Mouse (Mus musculus) forebrain, embryonic 15.5 days (tissue): ENCODE measurements around the gene Tcf25. TPM values are rescaled to one million over a fixed set of nuclear protein-coding genes. Genes with fewer than 3 reads are reported as not detected.

Experiments used
- ATAC-seq: fragments of 200-750 bp; cut with Nextera tagmentation; replicated peaks from 2 replicates; pipeline ENCODE4 v1.8.0; 2017; ENCODE audit warnings: mild to moderate bottlenecking, moderate TSS enrichment, moderate library complexity
- H3K27ac ChIP-seq: fragments of 300-500 bp; sonication (generic); replicated peaks from 2 replicates; pipeline ENCODE4 v1.5.1; 2015; ENCODE audit warnings: mild to moderate bottlenecking, inconsistent platforms
- H3K27me3 ChIP-seq: fragments of 300-500 bp; sonication (generic); 2 replicates; pipeline ENCODE4 v1.6.1; 2015; ENCODE audit warnings: inconsistent platforms
- H3K36me3 ChIP-seq: fragments of 300-500 bp; sonication (generic); 2 replicates; pipeline ENCODE4 v1.6.1; 2015; ENCODE audit warnings: mild to moderate bottlenecking, inconsistent platforms
- H3K4me1 ChIP-seq: fragments of 300-500 bp; sonication (generic); 2 replicates; pipeline ENCODE4 v1.6.1; 2015; ENCODE audit warnings: inconsistent platforms
- H3K4me2 ChIP-seq: fragments of 300-500 bp; sonication (generic); replicated peaks from 2 replicates; pipeline ENCODE4 v1.6.1; 2015; ENCODE audit warnings: mild to moderate bottlenecking, inconsistent platforms
- H3K4me3 ChIP-seq: fragments of 300-500 bp; sonication (generic); 2 replicates; pipeline ENCODE4 v1.5.1; 2015; ENCODE audit warnings: mild to moderate bottlenecking, inconsistent platforms
- H3K9ac ChIP-seq: fragments of 300-500 bp; sonication (generic); replicated peaks from 2 replicates; pipeline ENCODE4 v1.6.1; 2015; ENCODE audit warnings: mild to moderate bottlenecking, inconsistent platforms
- H3K9me3 ChIP-seq: fragments of 300-500 bp; sonication (generic); 2 replicates; pipeline ENCODE4 v1.6.1; 2016; ENCODE audit warnings: inconsistent platforms
- WGBS: fragments of 180-500 bp; shearing (Covaris S2); methylation state at CpG from one replicate; pipeline ENCODE4 v1.1.7; 2015; ENCODE audit warnings: mixed read lengths; 5-methylcytosine and 5-hydroxymethylcytosine counted together
- polyA plus RNA-seq: library from polyadenylated mRNA; unstranded; fragments of >200 nt; fragmentation: Nextera tagmentation; extraction: Ambion mirVana; gene quantifications from 2 replicates; pipeline ENCODE4 v1.2.1, GENCODE M21; 2015

The Tcf25 gene
- polyA plus RNA-seq, 1 experiment from 2014 or later, result 259 TPM

DNA sequence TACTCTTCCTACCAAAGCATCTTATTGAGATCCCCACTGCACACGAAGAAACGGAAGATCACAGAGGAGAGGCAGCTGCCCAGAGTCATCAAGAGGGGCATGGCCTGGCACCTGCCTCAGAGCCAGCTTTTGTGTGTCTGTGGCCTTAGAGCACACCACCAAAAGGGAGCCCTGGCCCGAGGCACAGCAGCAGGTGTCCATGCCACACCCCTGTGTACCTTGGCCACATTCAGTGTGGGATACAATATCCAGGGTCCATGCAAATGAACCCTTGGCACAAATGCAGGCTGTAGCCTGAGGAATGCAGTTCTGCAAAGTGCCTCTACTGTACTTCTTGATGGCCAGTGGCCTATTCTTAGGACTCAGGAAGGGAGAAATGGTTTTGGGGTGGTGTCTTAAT, 36.1 kb upstream of the Tcf25 start:
- Histone ChIP-seq H3K4me1 (peaks cover 24% of the 10 kb centered on the region), H3K4me2 (no peak overlapping the region), H3K9me3 (no peaks in the 10 kb centered on the region), H3K36me3 (no peaks in the 10 kb centered on the region), H3K27ac (no peak overlapping the region), H3K27me3 (no peaks in the 10 kb centered on the region), H3K9ac (no peak overlapping the region), H3K4me3 (no peak overlapping the region)
- WGBS, result 83% methylated on average over 3 of the region's 3 CpGs
- ATAC-seq, result no peak

DNA sequence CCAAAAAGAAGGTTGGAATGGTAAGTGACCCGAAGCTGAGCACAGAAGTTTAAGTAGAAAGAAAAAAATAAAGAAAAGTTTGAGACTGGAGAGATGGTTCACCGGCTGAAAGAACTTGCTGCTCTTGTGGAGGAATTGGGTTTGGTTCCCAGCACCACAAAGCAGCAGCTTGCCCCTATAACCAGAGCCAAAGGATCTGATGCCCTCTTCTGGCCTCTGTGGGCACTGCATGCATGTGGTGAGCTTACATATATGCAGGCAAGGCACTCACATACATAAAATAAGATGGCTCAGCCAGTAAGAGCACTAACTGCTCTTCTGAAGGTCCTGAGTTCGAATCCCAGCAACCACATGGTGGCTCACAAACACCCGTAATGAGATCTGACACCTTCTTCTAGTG, 33.5 kb upstream of the Tcf25 start:
- WGBS, result 92% methylated on average over 4 of the region's 4 CpGs
- H3K36me3 ChIP-seq, result no peaks in the 10 kb centered on the region

DNA sequence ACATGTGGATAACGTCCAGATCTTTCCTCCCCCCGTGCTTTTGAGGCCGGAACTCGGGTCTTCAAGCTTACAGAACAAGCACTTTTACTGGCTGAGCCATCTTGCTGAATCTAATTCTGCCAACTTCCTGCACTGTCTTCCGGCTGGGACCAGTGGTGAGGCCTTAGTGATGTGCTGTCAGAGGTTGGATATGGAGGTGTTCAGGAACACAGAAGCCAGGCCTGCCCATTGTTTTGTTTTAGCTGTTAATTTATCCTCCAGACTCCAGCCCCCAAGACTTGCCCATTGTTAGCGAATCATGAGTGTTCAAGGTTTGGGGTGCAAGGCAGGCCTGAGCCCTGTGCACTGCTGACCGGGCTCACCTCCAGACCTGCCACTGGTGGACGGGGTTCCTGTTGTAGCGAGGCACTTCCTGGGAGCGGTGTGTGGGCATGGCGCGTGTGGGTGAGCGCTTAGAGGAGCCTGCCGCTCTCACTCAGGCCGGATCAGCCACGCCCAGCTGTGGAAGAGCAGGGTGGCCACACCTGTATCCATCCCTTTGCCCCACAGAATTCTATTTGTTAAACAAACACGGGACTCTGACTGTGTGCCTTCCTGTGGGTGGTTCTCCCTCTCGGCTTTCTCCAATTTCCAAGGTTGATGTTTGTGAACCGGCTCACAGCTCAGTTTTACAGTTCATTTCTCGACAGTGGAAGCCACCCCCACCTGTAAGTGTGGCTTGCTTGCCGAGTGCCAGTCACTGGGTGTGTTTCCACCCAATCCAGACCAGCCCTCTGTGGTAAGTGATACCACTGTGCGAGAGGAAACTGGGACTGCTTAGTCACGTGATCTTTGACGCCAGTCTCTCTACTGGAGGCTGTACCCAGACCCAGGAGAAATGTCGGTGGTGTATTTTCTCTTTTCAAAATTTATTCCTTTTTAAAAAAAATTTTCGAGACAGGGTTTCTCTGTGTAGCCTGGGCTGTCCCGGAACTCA, 32.2 kb upstream of the Tcf25 start:
- H3K9me3 ChIP-seq, result no peaks in the 10 kb centered on the region
- no peaks in the 10 kb centered on the region for H3K36me3 ChIP-seq
- no peak overlapping the region for H3K9ac ChIP-seq
- no peaks in the 10 kb centered on the region for H3K27me3 ChIP-seq
- no peak for ATAC-seq
- no peak overlapping the region for H3K4me3 ChIP-seq
- 90% methylated on average over 27 of the region's 27 CpGs for WGBS
- no peak overlapping the region for H3K4me2 ChIP-seq
- no peak overlapping the region for H3K27ac ChIP-seq
- 0 out of 2 replicates have a peak, but pooled peaks cover 2% of the 10 kb centered on the region for H3K4me1 ChIP-seq

More for the DNA sequence above, 33.5 kb upstream of the Tcf25 start:
- Histone ChIP-seq H3K9ac (no peak overlapping the region), H3K27me3 (no peaks in the 10 kb centered on the region), H3K4me3 (no peak overlapping the region), H3K4me1 (0 out of 2 replicates have a peak, but pooled peaks cover 9% of the 10 kb centered on the region), H3K27ac (no peak overlapping the region), H3K4me2 (no peak overlapping the region), H3K9me3 (no peaks in the 10 kb centered on the region)
- no peak for ATAC-seq

DNA sequence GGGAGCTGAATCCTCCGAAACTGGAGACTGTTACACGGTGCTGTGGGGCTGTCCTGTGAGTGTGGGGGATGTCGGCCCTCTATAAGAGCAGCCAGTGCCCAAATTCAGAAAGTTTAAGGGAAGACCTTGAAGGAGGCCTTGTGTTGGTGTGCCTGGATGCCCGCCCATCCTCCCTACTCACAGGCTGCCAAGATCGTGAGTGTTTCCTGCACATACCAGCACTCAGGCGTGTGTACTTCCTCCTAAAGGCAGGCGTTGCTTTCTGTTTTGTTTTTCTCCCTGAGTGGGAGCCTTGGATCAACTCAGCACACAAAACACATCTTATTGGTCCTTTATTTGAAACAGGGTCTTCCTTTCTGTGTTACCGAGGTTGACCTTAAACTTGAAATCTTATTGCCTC, 31.3 kb upstream of the Tcf25 start:
- Histone ChIP-seq H3K9me3 (no peaks in the 10 kb centered on the region), H3K27me3 (no peaks in the 10 kb centered on the region), H3K36me3 (no peaks in the 10 kb centered on the region), H3K4me3 (no peak overlapping the region), H3K4me1 (0 out of 2 replicates have a peak, but pooled peaks cover 2% of the 10 kb centered on the region), H3K9ac (no peak overlapping the region), H3K27ac (no peak overlapping the region), H3K4me2 (no peak overlapping the region)
- ATAC-seq, result no peak
- 81% methylated on average over 8 of the region's 8 CpGs for WGBS

DNA sequence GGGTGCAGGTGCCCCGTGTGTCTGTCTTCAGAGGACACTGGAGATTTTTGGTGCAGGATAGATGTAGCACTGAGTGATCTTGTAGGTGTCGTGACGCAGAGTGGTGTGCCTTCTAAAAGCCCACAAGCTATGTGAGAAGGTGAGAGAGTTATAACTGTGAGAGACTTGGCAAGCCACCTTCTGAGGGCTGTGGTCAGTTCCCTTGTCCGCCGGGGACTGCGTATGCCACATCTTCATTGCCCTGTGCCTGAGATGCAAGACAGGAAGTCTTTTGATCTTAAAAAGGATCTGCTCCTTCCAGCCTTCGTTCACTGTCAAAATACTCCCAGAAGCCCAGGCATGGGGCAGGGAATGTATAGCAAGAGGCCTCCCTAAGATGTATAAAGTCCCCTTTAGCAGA, 30.6 kb upstream of the Tcf25 start:
- no peaks in the 10 kb centered on the region for H3K36me3 ChIP-seq

DNA sequence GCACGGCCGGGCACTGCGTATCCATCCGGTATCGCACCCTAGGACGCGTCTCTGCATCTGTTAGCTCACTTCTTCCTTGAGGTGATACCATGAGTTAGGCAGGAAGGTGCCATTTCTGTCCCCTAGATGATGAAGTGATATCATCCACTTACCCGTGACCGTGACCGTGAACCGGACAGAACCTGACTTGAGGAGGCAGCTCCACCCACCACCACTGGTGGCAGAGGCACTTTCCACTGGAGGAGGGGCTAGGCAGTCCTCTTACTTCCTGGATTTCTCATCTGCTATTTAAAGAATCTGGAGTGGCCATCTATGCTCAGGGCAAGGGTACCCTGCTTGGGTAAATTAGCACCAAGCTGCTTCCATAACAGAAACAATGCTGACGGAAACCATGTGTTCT, 30.1 kb upstream of the Tcf25 start:
- Histone ChIP-seq H3K36me3 (no peaks in the 10 kb centered on the region), H3K4me1 (0 out of 2 replicates have a peak, but pooled peaks cover 2% of the 10 kb centered on the region), H3K9ac (no peak overlapping the region), H3K9me3 (no peaks in the 10 kb centered on the region), H3K4me2 (no peak overlapping the region), H3K27ac (no peak overlapping the region), H3K27me3 (no peaks in the 10 kb centered on the region), H3K4me3 (no peak overlapping the region)
- ATAC-seq, result no peak
- 92% methylated on average over 12 of the region's 12 CpGs for WGBS

More for the DNA sequence above, 30.6 kb upstream of the Tcf25 start:
- H3K9me3 ChIP-seq, result no peaks in the 10 kb centered on the region
- H3K9ac ChIP-seq, result no peak overlapping the region
- no peak for ATAC-seq
- H3K27me3 ChIP-seq, result no peaks in the 10 kb centered on the region
- H3K4me1 ChIP-seq, result 0 out of 2 replicates have a peak, but pooled peaks cover 2% of the 10 kb centered on the region
- H3K27ac ChIP-seq, result no peak overlapping the region
- H3K4me3 ChIP-seq, result no peak overlapping the region
- WGBS, result 89% methylated on average over 7 of the region's 7 CpGs
- no peak overlapping the region for H3K4me2 ChIP-seq

DNA sequence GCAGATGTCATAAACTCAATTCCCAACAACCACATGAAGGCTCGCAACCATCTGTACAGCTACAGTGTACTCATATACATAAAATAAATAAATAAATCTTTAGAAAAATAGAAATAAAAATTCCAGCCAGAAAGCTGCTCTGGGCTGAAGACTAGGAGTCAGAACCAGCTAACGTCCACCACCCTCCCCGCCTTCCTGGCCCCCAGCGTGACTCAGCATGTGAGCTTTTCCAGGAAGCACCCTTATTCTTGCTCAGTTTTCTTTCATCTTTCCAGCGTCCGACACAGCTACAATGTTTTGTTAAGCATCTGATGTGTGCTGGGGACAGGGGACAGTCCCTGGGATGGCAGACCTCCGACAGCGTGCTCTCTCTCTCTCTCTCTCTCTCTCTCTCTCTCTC, 28.4 kb upstream of the Tcf25 start:
- 90% methylated on average over 8 of the region's 8 CpGs for WGBS
- Histone ChIP-seq H3K9ac (no peak overlapping the region), H3K4me2 (no peak overlapping the region), H3K27ac (no peak overlapping the region), H3K4me1 (0 out of 2 replicates have a peak, but pooled peaks cover 2% of the 10 kb centered on the region), H3K27me3 (no peaks in the 10 kb centered on the region), H3K36me3 (no peaks in the 10 kb centered on the region), H3K9me3 (no peaks in the 10 kb centered on the region), H3K4me3 (no peak overlapping the region)
- ATAC-seq, result no peak

DNA sequence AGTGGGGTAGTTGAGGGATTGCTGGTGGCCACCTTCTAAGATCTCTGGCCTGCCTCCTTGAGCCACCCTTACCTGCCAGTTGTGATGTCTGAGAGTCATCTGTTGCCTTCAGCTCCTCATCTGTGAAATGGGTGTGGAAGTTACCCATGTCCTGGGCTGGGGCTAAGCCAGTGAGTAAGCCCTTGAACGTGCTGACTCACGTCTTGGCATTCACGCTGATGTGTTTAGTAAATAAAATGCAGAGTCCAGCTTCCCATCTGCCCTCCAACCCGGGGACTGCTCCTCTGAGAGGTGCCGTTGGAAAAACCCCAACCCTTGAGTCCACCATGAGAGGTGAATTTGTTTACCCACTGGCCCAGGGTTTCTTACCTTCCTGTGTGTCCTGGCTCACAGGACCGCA, 27.7 kb upstream of the Tcf25 start:
- WGBS, result 85% methylated on average over 6 of the region's 6 CpGs
- Histone ChIP-seq H3K4me3 (no peak overlapping the region), H3K27ac (no peak overlapping the region), H3K4me2 (no peak overlapping the region), H3K9ac (no peak overlapping the region), H3K36me3 (no peaks in the 10 kb centered on the region), H3K4me1 (0 out of 2 replicates have a peak, but pooled peaks cover 2% of the 10 kb centered on the region), H3K9me3 (no peaks in the 10 kb centered on the region), H3K27me3 (no peaks in the 10 kb centered on the region)
- no peak for ATAC-seq

DNA sequence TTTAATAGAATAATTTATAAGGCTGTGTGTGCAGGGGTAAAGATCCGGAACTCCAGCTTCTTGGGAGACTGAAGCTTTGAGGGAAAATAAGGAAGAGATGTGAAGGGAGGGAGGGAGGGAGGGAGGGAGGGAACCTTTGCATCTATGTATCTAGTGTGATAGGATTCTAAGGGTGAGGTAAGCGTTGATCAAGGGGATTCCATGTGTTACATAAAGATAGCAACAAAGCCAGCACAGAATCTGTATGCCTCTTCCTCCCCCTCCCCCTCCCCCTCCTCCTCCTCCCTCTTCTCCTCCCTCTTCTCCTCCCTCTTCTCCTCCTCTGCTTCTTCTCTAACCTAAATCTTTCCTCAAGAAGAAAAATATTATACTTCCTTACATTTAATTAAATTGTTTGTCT, 26.3 kb upstream of the Tcf25 start:
- 75% methylated on average over 2 of the region's 2 CpGs for WGBS
- Histone ChIP-seq H3K27ac (no peak overlapping the region), H3K27me3 (no peaks in the 10 kb centered on the region), H3K4me2 (no peak overlapping the region), H3K36me3 (no peaks in the 10 kb centered on the region), H3K4me3 (no peak overlapping the region), H3K9ac (no peak overlapping the region), H3K4me1 (0 out of 2 replicates have a peak, but pooled peaks cover 2% of the 10 kb centered on the region), H3K9me3 (no peaks in the 10 kb centered on the region)
- ATAC-seq, result no peak

DNA sequence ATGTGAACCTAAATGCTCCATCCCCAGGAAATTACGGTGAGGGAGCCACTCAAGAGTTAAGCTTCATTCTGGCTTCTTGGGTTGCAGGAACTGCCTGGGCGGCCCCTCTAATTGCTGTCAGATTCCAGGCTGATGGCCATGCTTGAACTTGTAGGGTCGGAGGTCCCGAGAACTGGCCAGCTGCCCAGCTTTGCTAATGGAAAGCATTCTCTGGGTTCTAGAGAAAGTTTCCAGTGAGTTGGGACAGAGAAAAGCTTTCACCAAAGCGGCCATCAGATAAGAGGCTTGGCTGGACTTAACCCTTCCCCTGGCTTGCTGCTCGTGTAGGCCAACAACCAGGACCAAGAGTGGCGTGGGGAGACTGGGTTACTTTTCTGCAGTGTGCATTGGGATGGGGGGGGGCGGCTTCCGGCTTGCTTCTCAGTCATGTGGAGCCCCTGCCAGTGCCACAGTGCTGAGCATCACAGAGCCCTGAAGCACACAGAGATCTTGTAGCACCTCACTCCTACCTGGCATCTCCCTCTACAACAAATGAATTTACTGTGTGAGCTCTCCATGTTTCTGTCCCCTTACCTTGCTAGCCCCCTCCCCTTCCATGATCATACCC, 25.2 kb upstream of the Tcf25 start:
- H3K27me3 ChIP-seq, result no peaks in the 10 kb centered on the region
- H3K4me1 ChIP-seq, result 0 out of 2 replicates have a peak, but pooled peaks cover 2% of the 10 kb centered on the region
- 44% methylated on average over 9 of the region's 9 CpGs for WGBS
- no peaks in the 10 kb centered on the region for H3K9me3 ChIP-seq
- no peak for ATAC-seq
- no peak overlapping the region for H3K27ac ChIP-seq
- no peak overlapping the region for H3K4me3 ChIP-seq
- no peak overlapping the region for H3K9ac ChIP-seq
- H3K36me3 ChIP-seq, result no peaks in the 10 kb centered on the region
- H3K4me2 ChIP-seq, result no peak overlapping the region

DNA sequence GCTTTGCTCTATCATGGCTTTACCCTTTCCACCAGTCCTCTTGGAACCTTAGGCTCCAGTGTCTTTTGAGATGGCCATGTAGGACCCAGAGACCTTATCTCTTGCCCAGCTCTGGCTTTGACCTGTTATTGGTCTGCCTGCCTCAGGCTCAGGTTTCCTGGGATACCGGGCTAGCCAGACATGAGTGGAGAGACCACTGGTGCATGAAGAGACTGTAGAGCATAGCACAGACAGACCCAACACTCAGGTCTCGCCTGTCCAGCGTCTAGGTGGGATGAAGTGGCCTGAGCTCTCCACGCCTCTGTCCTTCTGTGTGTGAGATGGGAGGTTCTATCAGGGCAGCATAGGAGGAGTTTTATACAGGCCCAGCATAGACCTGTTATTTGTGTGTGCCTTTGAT, 24.5 kb upstream of the Tcf25 start:
- Histone ChIP-seq H3K4me1 (no peaks in the 10 kb centered on the region), H3K27ac (no peak overlapping the region), H3K27me3 (no peaks in the 10 kb centered on the region), H3K36me3 (no peaks in the 10 kb centered on the region), H3K4me3 (no peak overlapping the region), H3K9me3 (no peaks in the 10 kb centered on the region), H3K4me2 (no peak overlapping the region), H3K9ac (no peak overlapping the region)
- 94% methylated on average over 4 of the region's 4 CpGs for WGBS
- no peak for ATAC-seq

DNA sequence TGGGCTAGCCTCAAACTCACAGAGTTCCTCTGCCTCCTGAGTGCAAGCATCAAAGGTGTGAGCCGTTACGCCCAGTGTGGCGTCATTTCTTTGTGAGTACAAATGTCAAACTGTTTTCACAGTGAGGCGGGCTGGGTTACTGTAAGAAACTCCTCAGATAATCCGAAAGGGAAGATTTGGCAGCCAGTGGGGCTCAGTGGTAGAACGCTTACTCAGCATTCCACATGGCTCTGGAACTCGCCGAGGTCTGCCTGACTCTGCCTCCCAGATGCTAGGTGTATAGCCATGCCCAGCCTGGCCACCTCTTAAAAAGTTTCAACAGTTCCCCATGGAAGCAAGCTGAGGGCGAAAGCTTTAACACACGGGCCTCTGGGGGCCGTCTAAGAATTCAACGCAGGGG, 21.4 kb upstream of the Tcf25 start:
- Histone ChIP-seq H3K4me3 (no peak overlapping the region), H3K4me1 (no peaks in the 10 kb centered on the region), H3K4me2 (no peak overlapping the region), H3K9ac (no peak overlapping the region), H3K36me3 (peaks cover 3% of the 10 kb centered on the region), H3K27ac (no peak overlapping the region), H3K27me3 (no peaks in the 10 kb centered on the region), H3K9me3 (no peaks in the 10 kb centered on the region)
- WGBS, result 87% methylated on average over 12 of the region's 12 CpGs
- no peak for ATAC-seq
